Mouse (Mus musculus): ENCODE data around the gene Olfr1294.

Olfr1294 gene

GRCm38 (mm10) chr2:111540191-111540590 is at the start of gene Olfr1294:
TSS of gene Olfr1294 (minus strand) at chr2:111540291.
- in situ Hi-C loops (cut with MboI; ENCODE audit: low pct_unique_long_range_greater_than_20kb in 1 of 2, low sequenced_read_pairs in 2 of 2, unreplicated experiment in 1 of 2) = no loop called here

GRCm38 (mm10) chr2:111569581-111569980 is 29.5 kb upstream of the Olfr1294 start, which contains the start of gene Olfr1295:
TSS of gene Olfr1295 (minus strand) at chr2:111569681.
- in situ Hi-C loops (cut with MboI; ENCODE audit: low pct_unique_long_range_greater_than_20kb in 1 of 2, low sequenced_read_pairs in 2 of 2, unreplicated experiment in 1 of 2) = no loop called here

GRCm38 (mm10) chr2:111524903-111525302 is 15.2 kb downstream of the Olfr1294 start, which contains the start of gene Olfr1293-ps:
TSS of gene Olfr1293-ps (plus strand) at chr2:111525203.
- in situ Hi-C loops (cut with MboI; ENCODE audit: low pct_unique_long_range_greater_than_20kb in 1 of 2, low sequenced_read_pairs in 2 of 2, unreplicated experiment in 1 of 2) = no loop called here

- in situ Hi-C loops (cut with MboI; ENCODE audit: low pct_unique_long_range_greater_than_20kb in 1 of 2, low sequenced_read_pairs in 2 of 2, unreplicated experiment in 1 of 2) = no loop called here
These were observed 22.6 kb downstream of the Olfr1294 start for GRCm38 (mm10) chr2:111517451-111517850.

GRCm38 (mm10) chr2:111496880-111497279 is 43.2 kb downstream of the Olfr1294 start, which contains the start of gene Olfr1291-ps1:
TSS of gene Olfr1291-ps1 (plus strand) at chr2:111497180.
- in situ Hi-C loops (cut with MboI; ENCODE audit: low pct_unique_long_range_greater_than_20kb in 1 of 2, low sequenced_read_pairs in 2 of 2, unreplicated experiment in 1 of 2) = no loop called here

- in situ Hi-C loops (cut with MboI; ENCODE audit: low pct_unique_long_range_greater_than_20kb in 1 of 2, low sequenced_read_pairs in 2 of 2, unreplicated experiment in 1 of 2) = no loop called here
These were observed 46.4 kb downstream of the Olfr1294 start, which contains the start of gene Olfr1290 for GRCm38 (mm10) chr2:111493729-111494128. TSS of gene Olfr1290 (minus strand) at chr2:111493829.
